ENCODE assay signal across 7 mouse cellular contexts in genomic region chr6:126642856-126643321, GRCm38 (mm10). TPM values are rescaled to one million over a fixed set of nuclear protein-coding genes. Genes with fewer than 3 reads are reported as not detected.
DNase-seq lines count a peak whose midpoint lies in the region; ATAC-seq and TF ChIP-seq lines count a peak whose summit lies in the region.

No protein-coding gene starts in this region.

- no peak for ATAC-seq in embryonic facial prominence, embryonic 14.5 days (ENCODE audit: low read depth)
- ATAC-seq in hindbrain, postnatal 0 days, result no peak
- ATAC-seq in midbrain, postnatal 0 days (ENCODE audit: low FRiP score), result no peak

- WGBS in embryonic facial prominence, embryonic 14.5 days, result under 1% methylated on average over 34 of the region's 36 CpGs
- 3% methylated on average over 36 of the region's 36 CpGs for WGBS in hindbrain, postnatal 0 days
- 1% methylated on average over 36 of the region's 36 CpGs for WGBS in midbrain, postnatal 0 days

- TF ChIP-seq EP300 in ES-Bruce4 (IDR thresholded peaks at IDR 0.05; ENCODE audit: insufficient read depth, low read depth, low read length), result no peak

- peaks cover 24% of the 10 kb centered on the region for H3K27me3 ChIP-seq in ES-Bruce4 (ENCODE audit: control insufficient read depth, insufficient read depth, low read length, poor library complexity, severe bottlenecking)
- peaks cover 85% of the 10 kb centered on the region for H3K27me3 ChIP-seq in embryonic facial prominence, embryonic 14.5 days (replicated peaks; ENCODE audit: control insufficient read depth, insufficient read depth, low read length)
- 0 out of 2 replicates have a peak, but pooled peaks cover 4% of the 10 kb centered on the region for H3K27me3 ChIP-seq in hindbrain, postnatal 0 days (ENCODE audit: insufficient read depth, low read length)
- peaks cover 27% of the 10 kb centered on the region for H3K27me3 ChIP-seq in midbrain, postnatal 0 days (ENCODE audit: insufficient read depth, low read length)

- no peaks in the 10 kb centered on the region for H3K4me1 ChIP-seq in ES-Bruce4 (ENCODE audit: control insufficient read depth, insufficient read depth, low read length)
- H3K4me1 ChIP-seq in embryonic facial prominence, embryonic 14.5 days (ENCODE audit: control insufficient read depth, insufficient read depth, low read length), result peaks cover 20% of the 10 kb centered on the region
- peaks cover 11% of the 10 kb centered on the region; the same call in 1 of the 2 replicates for H3K4me1 ChIP-seq in hindbrain, postnatal 0 days (ENCODE audit: insufficient read depth, low read length)
- peaks cover 8% of the 10 kb centered on the region for H3K4me1 ChIP-seq in midbrain, postnatal 0 days (ENCODE audit: insufficient read depth, low read length)

- no peaks in the 10 kb centered on the region for H3K36me3 ChIP-seq in ES-Bruce4 (ENCODE audit: control insufficient read depth, insufficient read depth, low read length, poor library complexity, severe bottlenecking)
- H3K36me3 ChIP-seq in embryonic facial prominence, embryonic 14.5 days (ENCODE audit: control insufficient read depth, insufficient read depth, low read length), result no peaks in the 10 kb centered on the region
- H3K36me3 ChIP-seq in hindbrain, postnatal 0 days (ENCODE audit: insufficient read depth, low read length), result no peaks in the 10 kb centered on the region
- no peaks in the 10 kb centered on the region for H3K36me3 ChIP-seq in midbrain, postnatal 0 days (ENCODE audit: insufficient read depth, low read length)

- H3K27ac ChIP-seq in ES-Bruce4 (ENCODE audit: insufficient read depth, low read length), result no peak overlapping the region
- no peak overlapping the region for H3K27ac ChIP-seq in embryonic facial prominence, embryonic 14.5 days (replicated peaks; ENCODE audit: low read depth, low read length)
- no peak overlapping the region for H3K27ac ChIP-seq in hindbrain, postnatal 0 days
- H3K27ac ChIP-seq in left cerebral cortex, adult 2 months, result peak overlapping the region; percentile 99
- H3K27ac ChIP-seq in midbrain, postnatal 0 days (ENCODE audit: low read depth, low read length), result no peak overlapping the region

- H3K9ac ChIP-seq in ES-Bruce4 (ENCODE audit: low read depth, poor library complexity, severe bottlenecking), result no peak overlapping the region
- peak overlapping the region; percentile 41; the same call in 1 of the 2 replicates for H3K9ac ChIP-seq in embryonic facial prominence, embryonic 14.5 days (ENCODE audit: low read depth, low read length)
- H3K9ac ChIP-seq in hindbrain, postnatal 0 days (replicated peaks; ENCODE audit: low read length), result no peak overlapping the region
- H3K9ac ChIP-seq in midbrain, postnatal 0 days (replicated peaks; ENCODE audit: low read length, poor library complexity, severe bottlenecking), result 0 out of 2 replicates have a peak overlapping the region, but pooled peaks have one; percentile 19

- peak overlapping the region; percentile 98 for H3K4me2 ChIP-seq in embryonic facial prominence, embryonic 14.5 days (ENCODE audit: low read depth, low read length)
- H3K4me2 ChIP-seq in hindbrain, postnatal 0 days (ENCODE audit: low read depth, low read length), result peak overlapping the region; percentile 97
- H3K4me2 ChIP-seq in midbrain, postnatal 0 days (ENCODE audit: low read depth, low read length, poor library complexity, severe bottlenecking), result peak overlapping the region; percentile 98

- intact Hi-C loops in left cerebral cortex, adult 2 months (cut with DNase I), result loop anchor here (5.0 kb wide), 2 partner anchors 56 to 1426 kb away; partner anchors contain the start of gene Vamp1

- peak; percentile 43 for TF ChIP-seq CTCF in ES-Bruce4 (IDR thresholded peaks at IDR 0.05; ENCODE audit: low read depth, low read length)
- peak; percentile 59 for TF ChIP-seq CTCF in hindbrain, postnatal 0 days (IDR thresholded peaks at IDR 0.05; ENCODE audit: low read depth)
- peak; percentile 51 for TF ChIP-seq CTCF in left cerebral cortex, adult 2 months (IDR thresholded peaks at IDR 0.05)
- peak; percentile 63 for TF ChIP-seq CTCF in midbrain, postnatal 0 days (IDR thresholded peaks at IDR 0.05)

- TF ChIP-seq POLR2A in ES-Bruce4 (IDR thresholded peaks at IDR 0.05; ENCODE audit: insufficient read depth, low read length), result no peak

- no peaks in the 10 kb centered on the region for H3K9me3 ChIP-seq in ES-Bruce4 (replicated peaks; ENCODE audit: control insufficient read depth, insufficient read depth, low read length, poor library complexity, severe bottlenecking)
- no peaks in the 10 kb centered on the region for H3K9me3 ChIP-seq in embryonic facial prominence, embryonic 14.5 days (ENCODE audit: control insufficient read depth, low read length)
- H3K9me3 ChIP-seq in hindbrain, postnatal 0 days (ENCODE audit: low read length), result no peaks in the 10 kb centered on the region
- H3K9me3 ChIP-seq in midbrain, postnatal 0 days (ENCODE audit: low read length), result no peaks in the 10 kb centered on the region

- DNase-seq in WW6 (ENCODE audit: low read depth, low spot score), result peak; percentile 13
- DNase-seq in embryonic facial prominence, embryonic 14.5 days (ENCODE audit: low spot score), result peak; percentile 64
- peak; percentile 76 for DNase-seq in hindbrain, postnatal 0 days (ENCODE audit: low spot score)
- DNase-seq in left cerebral cortex, adult 2 months (ENCODE audit: extremely low spot score in 1 of 2, low spot score in 2 of 2), result peak; percentile 61 to 69
- DNase-seq in midbrain, postnatal 0 days (ENCODE audit: low spot score), result peak; percentile 52
- DNase-seq in ovary, postnatal 36 days (ENCODE audit: low spot score), result no peak

- H3K4me3 ChIP-seq in ES-Bruce4 (ENCODE audit: low read depth, low read length), result peak overlapping the region; percentile 22
- peak overlapping the region; percentile 53 for H3K4me3 ChIP-seq in embryonic facial prominence, embryonic 14.5 days (ENCODE audit: low read depth, low read length)
- peak overlapping the region; percentile 60 for H3K4me3 ChIP-seq in hindbrain, postnatal 0 days (ENCODE audit: low read length)
- H3K4me3 ChIP-seq in left cerebral cortex, adult 2 months, result peak overlapping the region; percentile 81
- H3K4me3 ChIP-seq in midbrain, postnatal 0 days (ENCODE audit: low read depth, low read length), result peak overlapping the region; percentile 59

RNA-seq across cellular contexts. Expression of gene Kcna1, which starts 3.3 kb away (rescaled TPM):
- 0.19 TPM in 1 of 2 replicates, not detected in the other for polyA plus RNA-seq in ES-Bruce4 (2011; ENCODE audit: insufficient read depth, insufficient read length, low read depth, missing spikeins)
- 1.8 and 2.8 TPM in 2 replicates for polyA plus RNA-seq in embryonic facial prominence, embryonic 14.5 days (2014; fragmentation: Nextera tagmentation; extraction: Ambion mirVana)
- 8.9 and 9.4 TPM in 2 replicates for total RNA-seq in hindbrain, postnatal 0 days (2014; rRNA removed)
- 7.2 and 7.9 TPM in 2 replicates for polyA plus RNA-seq in hindbrain, postnatal 0 days (2015; fragmentation: Nextera tagmentation; extraction: Ambion mirVana)
- total RNA-seq in left cerebral cortex, adult 2 months (2021), result 100 to 1,000 TPM; 120 to 122 TPM
- 2.1 and 4.2 TPM in 2 replicates for total RNA-seq in midbrain, postnatal 0 days (2014; rRNA removed)
- polyA plus RNA-seq in midbrain, postnatal 0 days (2015; fragmentation: Nextera tagmentation; extraction: Ambion mirVana), result 2.0 and 2.2 TPM in 2 replicates

Comparison
In these comparisons a context has a peak if more than half of its experiments do, and no peak if none do; other contexts are left out.
1. H3K4me3 ChIP-seq: peak in every context shown above with its lines; median percentile 81 in left cerebral cortex, adult 2 months; 60 in hindbrain, postnatal 0 days; 59 in midbrain, postnatal 0 days; 53 in embryonic facial prominence, embryonic 14.5 days; 22 in ES-Bruce4.
2. H3K9ac ChIP-seq: peak in embryonic facial prominence, embryonic 14.5 days (single experiment) and midbrain, postnatal 0 days (single experiment); none in ES-Bruce4 (single experiment) and hindbrain, postnatal 0 days (single experiment).
3. Peak in every context shown above with its lines, with median percentiles within 50 percentile points of each other: CTCF ChIP-seq and H3K4me2 ChIP-seq.